Mouse (Mus musculus): Measurements from ENCODE around the gene Coa5.

The Coa5 gene

DNA sequence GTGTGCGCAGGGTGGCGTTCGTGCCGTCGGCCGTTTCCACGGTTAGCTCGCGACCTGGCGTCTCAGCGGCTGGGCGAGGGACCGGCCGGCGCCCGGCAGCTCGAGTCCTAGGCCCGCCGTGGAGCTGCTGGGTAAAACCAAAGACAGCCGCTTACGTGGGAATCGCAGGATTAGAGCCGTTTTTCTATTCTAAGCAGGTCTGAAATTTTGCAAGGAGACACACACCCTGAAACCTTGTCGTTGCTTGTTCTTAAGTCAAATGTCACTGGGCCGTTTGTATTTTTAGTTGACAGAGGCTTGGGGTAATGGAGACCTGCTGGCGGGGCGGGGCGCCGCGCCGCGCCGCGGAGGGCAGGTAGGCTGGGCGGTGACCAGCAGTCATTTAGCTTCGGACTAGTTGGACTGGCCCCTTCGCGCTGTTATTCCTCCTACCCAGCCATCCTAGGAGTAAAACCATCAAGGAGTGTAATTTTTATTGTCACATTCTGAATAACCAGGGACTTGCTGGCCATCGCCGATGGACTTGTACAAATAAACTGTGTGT is 466 bp upstream of the Coa5 start:
- DNase-seq (ENCODE audit: low read depth, low spot score), result no peak

DNA sequence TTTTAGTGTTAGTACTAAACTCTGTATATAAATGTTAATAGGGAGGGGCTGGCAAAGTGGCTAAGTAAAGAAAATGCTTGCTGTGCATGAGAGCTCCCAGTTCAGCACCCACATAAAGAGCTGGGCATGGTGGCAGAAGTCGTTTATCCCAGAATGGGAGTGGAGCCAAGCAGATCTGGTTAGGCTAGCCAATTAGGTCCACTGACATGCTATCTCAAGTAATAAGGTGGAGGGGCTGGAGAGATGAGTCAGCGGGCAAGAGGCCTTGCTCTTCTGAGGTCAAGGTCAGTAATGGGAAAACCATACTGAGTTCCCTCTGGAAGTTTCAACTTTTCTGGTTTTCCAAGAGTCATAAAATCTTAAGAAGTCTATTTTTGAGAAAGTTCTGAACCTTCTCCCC is 992 bp downstream of the Coa5 start:
- DNase-seq (ENCODE audit: low read depth, low spot score), result no peak

DNA sequence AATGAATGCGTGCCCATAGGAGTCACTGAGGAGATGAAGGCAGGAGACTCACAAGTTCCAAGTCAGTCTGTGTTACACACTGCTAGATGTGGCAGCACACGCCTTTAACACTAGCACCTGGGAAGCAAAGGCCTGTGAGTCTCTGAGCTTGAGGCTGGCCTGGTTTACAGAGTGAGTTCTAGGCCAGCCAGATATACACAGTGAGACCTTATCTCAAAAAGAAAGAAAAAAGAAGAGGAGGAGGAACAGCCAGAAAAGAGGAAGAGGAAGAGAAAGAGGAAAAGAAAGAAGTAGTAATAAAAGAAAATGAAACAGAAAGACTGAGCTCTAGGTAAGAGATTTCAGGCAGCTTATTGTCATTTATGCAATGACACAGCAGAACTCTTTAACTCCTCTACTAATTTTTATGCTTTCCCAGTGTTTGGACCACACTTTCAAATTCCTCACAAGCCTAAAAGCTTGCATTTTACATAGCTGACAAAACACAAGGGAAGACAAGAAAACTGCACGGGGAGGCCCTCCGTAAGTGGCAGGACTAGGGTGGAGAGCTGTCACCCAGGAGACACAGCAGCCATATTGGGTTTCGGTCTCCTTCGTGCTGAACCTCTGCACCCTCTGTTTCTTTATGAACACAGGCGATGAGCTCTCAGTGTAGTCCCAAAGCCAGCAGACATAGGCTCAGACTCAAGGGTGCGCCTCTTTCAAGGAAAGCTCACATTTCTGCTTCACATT is 2.6 kb downstream of the Coa5 start:
- DNase-seq (ENCODE audit: low read depth, low spot score), result no peak

DNA sequence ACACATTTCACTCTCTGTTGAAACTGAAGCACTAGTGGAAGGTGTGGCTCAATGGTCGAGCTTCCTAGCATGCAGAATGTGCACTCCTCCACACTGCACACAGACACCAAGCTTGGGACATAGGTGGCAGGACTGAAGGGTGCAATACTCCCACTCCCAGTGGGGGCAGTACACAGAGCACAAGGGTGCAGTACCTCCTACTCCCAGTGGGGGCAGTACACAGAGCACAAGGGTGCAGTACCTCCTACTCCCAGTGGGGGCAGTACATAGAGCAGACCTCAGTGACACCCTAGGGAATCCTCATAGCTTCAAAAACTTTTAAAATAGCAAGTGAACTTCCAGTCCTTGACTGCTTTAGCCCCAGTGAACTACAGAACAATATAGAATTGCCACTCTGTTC is 10.5 kb downstream of the Coa5 start:
- DNase-seq (ENCODE audit: low read depth, low spot score), result peak; percentile 30

DNA sequence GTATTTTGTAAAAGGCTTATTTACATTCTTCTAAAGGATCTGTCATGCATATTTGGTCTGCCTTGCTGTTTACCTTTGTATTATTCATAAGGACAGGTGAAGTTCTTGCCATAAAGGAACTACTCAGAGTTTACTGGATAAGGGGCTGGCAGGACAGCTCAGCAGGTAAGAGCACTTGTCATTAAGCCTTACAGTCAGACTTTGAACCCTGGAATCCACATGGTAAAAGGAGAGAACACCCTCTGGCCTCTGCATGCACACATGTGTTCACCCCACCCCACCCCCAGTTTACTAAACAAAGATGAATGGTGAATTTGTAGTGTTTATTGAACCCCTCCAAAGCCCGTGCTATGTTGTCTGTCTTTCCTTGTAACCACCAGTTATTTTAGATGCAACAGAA is 14.5 kb downstream of the Coa5 start:
- DNase-seq (ENCODE audit: low read depth, low spot score), result no peak

DNA sequence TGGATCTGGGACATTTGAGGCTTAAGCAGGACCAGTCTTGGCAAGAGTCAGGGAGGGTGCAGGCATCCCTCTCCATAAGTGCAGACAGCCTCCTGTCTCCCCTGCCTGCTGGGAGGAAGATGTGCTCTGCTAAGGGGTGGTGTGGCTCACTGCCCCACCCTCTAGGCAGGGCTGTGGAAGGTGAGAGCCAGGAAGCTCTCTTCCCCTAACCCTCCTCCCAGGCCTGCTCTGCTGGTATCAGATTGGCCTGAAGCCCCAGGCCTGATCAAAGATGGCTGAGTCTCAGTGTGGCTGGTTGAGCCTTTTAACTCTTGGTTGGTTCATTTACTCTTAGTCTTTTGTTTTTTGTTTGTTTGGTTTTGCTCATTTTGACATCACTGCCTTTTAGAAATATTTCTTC is 20.3 kb downstream of the Coa5 start:
- no peak for DNase-seq (ENCODE audit: low read depth, low spot score)

DNA sequence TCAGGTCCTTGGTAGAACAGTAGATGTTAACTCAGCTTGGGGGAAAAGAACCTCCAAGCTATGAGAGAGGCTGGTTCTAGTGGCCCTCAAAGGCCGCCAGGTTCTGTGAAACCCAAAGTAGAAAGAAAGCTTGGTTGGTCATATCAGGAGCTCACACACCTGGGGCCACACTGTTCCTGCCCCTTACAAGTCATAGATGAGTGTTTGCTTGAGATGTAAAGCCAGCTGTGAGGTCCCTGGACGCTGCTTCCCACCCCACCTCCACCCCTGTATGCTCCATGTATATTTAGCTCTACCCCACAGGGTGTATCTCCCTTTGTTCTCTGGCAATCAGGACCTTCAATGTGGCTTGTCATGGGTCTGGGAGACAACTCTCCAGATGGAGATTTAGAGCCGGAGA is 21.2 kb downstream of the Coa5 start:
- DNase-seq (ENCODE audit: low read depth, low spot score), result no peak

DNA sequence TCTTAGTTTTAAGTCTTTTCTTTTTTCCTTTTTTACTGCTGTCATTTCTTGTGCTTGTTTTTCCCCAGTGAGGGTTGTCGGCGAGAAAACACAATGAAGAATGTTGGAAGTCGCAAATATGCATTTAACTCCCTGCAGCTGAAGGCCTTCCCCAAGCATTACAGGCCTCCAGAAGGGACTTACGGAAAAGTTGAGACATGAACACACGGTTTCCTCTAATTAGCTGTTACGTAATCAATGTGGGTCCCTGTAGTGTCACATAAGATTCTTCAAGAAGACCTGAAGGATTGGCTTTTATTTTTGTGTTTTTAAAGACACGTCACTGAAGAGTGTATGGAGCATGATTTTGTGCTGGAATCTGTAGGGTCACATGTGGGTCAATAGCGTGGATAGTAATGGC is 21.8 kb downstream of the Coa5 start:
- no peak for DNase-seq (ENCODE audit: low read depth, low spot score)

DNA sequence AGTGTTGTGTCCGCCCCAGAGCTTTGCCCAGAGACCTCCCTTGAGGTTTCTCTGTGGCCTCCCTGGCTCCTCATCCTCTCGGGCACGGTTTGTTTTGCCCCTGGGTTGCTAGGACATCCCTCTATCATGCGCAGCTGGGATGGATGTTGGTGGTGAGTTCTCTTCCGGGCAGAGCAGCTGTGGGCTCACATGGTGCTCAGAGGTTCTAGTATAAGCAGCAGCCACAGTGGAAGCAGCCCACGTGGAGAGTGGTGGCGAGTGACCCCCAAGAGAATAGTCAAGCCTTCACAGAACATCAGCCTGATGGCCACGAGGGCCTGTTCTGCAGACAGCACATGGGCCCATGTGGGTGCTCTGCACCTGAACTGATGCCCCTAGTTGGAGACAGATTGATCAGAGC is 22.7 kb downstream of the Coa5 start:
- no peak for DNase-seq (ENCODE audit: low read depth, low spot score)

DNA sequence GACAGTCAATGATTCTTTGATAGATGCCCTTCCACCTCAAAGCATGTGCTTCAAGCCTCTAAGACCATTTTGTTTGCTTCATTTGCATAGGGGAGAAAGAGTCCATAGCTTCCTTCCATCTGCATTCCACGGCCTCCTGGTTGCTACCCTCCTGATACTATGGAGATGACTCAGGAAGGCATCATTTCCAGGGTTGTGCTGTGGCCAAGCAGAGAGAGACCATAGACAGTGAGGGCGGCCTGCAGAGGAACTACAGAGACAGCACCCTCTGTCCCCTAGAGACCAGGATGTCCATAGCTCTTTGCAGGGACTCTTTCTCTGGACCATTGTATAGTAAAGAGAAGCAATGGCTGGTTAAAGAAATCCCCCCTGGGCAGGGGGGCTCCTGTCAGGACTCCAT is 24.8 kb downstream of the Coa5 start:
- DNase-seq (ENCODE audit: low read depth, low spot score), result no peak

DNA sequence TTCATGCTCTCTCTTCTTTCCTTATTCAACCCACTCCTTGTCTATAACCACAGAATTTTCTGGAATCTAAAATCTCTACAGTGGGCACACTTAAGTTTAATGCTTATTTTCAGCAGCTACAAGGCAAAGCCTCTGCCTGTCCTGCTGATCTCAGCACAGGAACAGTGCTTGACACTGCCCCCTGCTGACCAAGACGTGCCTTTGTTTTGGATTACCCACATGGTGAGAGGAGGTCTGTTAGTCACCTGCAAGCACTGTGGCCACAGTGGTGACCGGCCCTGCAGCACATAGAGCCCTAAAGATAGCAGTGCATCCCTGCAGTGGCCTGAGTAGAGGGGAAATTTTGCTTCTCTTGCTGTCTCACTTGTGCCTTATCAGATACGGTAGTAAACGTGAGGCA is 28.2 kb downstream of the Coa5 start:
- peak; percentile 28 for DNase-seq (ENCODE audit: low read depth, low spot score)

DNA sequence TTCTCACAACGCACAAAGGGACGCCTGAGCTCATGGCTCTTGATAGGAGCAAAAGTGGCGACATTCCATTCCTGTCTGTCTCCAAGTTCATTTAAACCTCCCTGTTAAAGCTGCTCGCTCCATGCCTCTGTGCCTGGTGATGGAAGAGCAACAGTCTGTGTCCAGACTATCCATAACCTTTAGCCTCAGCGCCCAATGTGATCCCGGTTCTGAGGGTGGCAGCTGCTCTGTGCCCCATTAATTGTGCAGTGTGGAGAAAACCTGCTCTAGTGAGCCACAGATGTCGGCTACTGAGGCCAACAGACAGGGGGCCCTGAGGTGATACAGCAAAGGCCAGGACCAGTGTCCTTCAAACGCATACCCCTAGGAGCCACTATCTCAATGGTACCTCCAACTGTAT is 30.2 kb downstream of the Coa5 start:
- DNase-seq (ENCODE audit: low read depth, low spot score), result peak; percentile 4

DNA sequence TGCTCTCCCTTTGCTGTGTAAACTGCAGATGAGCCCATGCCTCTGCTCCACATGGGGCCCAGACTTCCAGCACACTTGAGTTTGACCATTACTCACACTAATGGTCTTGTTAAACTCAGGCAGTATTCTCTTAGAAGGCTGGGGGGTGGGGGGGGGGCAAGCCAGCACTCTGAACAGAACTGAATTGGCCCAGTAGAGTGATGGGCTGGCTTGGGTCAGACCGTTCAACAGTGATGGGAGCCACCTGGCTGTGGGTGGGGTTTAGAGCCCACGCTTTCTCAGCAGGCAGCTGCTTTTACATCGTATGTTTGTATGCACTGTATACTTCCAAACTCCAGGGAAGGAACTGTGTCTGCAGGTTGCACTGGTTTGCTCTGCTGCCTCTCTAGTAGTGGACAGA is 30.9 kb downstream of the Coa5 start:
- DNase-seq (ENCODE audit: low read depth, low spot score), result no peak

DNA sequence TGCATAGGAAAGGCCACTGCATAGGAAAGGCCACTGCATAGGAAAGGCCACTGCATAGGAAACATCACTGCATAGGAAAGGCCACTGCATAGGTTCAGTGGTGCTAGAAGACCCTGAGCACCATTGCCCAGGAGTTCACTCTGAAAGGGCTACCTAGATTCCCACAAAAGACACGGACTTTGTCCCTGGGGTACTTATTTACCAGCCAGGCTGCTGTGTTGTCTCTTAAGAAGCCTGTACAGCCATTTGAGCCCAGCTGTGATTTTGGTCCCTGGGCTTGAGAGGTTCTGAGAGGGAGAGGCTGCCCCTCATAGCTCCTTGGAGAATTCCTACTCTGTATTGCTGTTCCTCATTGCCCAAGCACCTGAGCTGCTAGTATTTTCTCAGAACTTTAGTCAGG is 33.4 kb downstream of the Coa5 start:
- no peak for DNase-seq (ENCODE audit: low read depth, low spot score)

DNA sequence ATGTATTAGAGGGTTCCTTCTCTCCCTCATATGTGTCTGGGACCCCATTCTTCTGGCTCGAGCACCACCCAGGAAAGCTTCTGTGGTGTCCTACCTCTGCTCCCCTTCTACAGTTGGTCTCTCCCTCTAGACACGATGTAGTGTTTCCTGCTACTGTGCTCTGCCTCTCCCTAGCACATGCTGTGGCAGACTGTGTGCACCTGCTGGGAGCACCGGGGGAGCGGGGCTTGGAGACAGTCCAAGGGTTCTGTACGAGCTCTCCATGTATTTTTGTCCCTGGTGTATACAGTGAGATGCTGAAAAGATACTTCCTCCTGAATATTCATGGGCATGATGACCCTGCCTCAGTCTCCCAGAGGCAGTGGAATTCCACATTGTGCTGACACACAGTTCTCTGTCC is 36.7 kb downstream of the Coa5 start:
- no peak for DNase-seq (ENCODE audit: low read depth, low spot score)

DNA sequence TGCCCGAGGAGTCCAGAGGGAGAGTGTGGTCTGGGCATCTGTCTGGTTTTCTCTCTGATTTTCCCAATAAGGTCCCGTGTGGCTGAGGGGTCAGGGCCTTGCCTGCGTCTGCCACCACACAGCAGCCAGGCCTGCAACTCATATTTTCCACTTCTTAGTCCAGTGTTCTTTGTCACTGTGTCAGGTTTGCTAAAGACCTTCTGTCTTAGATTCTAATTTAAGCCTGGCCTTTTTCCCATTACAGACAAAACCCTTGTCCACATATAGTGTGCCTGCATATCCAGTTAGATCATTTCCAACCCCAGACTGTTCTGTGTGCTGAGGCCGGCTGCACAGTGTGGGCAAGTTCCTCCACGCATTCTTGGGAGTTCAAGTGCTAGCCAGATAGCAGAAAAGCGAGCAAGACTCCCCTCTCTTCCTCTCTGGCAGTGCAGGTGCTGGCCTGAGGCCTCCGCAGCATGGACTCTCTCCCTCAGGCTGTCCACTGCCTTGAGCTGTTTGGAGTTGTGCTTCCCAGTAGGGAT is 43.4 kb downstream of the Coa5 start:
- DNase-seq (ENCODE audit: low read depth, low spot score), result no peak

DNA sequence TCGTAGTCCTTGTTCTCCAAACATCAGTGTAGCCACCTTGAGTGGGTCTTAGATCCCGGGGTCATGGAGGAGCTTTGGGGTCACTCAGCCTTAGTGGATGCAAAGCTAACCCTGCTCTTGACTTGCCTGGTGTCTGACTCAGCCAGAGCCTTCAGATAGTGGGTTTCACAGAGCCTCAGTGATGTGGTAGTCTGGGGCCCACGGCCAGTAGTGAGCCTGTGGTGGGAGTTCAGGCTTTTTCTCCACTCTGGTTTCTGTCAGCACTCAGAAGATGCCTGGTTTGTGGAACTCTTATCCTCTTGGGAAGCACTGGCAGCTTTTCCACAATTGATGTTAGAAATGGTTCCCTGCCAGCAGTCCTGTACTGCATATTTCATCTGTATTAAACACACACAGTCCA is 45.6 kb downstream of the Coa5 start:
- DNase-seq (ENCODE audit: low read depth, low spot score), result no peak

DNA sequence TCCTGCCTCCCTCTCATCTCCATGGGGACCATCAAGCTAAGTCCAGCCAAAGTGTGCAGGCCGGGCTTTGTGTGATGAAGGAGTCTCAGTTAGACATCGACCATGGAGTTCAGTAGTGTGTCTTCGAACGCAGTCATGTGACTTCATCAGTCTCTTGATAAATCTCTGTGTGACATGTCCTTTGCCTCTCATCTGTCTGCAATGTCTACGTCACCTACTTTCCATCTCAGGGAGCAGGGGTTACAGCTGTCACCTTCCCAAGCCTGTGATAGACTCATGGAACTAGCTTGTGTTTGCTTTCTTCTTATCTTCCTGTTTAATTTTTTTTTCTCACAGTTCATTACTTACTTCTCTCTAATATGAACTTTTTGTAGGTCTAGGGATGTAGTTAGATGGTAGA is 49.0 kb downstream of the Coa5 start:
- no peak for DNase-seq (ENCODE audit: low read depth, low spot score)

DNA sequence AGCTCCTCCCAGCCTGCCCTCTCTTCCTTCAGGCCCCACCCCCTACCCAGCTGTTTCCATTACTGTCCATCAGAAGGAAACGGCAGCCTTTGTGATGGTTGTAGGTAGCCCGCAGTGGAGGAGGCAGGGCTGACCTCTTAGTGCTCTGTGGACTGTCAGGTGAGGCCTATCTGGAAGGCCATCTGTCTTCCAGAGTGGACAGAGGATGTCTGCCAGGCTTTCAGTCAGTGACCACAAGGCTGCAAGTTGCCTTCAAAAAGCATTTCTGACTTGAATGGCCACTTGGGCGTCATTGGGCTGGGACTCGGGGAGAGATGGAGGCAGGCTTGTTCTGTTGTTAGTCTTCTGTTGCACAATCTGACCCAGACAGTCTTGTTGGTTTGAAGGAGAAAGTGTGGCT is 50.4 kb downstream of the Coa5 start:
- no peak for DNase-seq (ENCODE audit: low read depth, low spot score)

DNA sequence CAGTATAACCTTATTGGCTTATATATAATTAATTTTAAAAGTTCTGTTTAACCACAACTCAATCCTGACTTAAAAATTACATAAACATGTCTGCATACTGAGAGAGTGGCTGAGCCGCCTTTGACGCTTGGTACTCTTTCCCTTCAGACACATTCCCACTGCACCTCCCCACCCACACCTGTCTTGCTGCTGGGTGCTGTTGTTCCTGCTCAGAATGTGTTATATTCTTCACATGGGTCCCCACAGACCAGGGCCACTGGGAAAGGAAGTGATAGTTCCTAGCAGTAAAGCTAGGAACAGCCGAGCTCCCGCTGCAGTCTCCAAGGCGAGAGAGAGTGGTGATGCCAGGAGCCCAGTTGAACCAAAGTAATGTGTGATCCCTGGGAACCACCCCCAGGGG is 51.8 kb downstream of the Coa5 start:
- DNase-seq (ENCODE audit: low read depth, low spot score), result no peak

DNA sequence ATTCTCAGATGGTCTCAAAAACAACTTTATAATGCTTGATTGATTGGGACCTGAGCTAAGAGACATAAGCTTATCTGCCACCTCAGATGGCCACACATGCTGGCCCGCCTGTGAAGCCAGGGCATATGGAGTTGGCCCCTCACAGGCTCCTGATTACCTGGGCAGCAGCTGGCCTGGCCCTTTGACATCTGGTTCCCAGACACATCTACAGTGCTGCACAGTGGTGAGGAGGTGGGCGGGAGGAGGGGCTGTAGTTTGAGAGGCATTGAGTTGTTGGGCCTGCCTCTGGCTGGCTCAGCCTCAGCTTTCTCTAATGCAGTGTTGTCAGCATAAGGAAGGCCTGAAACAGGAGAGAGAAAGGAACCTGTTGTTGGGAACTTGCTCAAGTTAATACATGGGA is 53.2 kb downstream of the Coa5 start:
- DNase-seq (ENCODE audit: low read depth, low spot score), result no peak

DNA sequence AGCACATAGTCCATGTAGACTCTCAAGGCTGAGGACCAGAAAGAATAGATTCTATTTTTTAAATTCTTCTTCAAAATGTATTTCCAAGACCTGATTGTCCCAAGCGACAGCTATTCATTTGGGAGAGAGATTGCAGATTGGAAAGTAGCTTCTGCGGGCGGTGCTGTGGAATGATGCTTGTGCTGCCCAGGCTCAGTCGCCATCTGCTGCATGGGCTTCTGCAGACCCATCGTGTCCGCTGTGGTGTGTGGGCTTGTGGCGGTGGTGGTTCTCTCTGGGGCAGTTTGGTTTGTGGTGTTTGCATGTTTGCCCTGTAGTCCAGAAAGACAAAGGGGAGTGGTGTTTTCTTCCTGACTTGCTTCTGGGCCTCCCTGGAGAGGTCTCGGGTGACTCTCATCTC is 53.7 kb downstream of the Coa5 start:
- no peak for DNase-seq (ENCODE audit: low read depth, low spot score)

DNA sequence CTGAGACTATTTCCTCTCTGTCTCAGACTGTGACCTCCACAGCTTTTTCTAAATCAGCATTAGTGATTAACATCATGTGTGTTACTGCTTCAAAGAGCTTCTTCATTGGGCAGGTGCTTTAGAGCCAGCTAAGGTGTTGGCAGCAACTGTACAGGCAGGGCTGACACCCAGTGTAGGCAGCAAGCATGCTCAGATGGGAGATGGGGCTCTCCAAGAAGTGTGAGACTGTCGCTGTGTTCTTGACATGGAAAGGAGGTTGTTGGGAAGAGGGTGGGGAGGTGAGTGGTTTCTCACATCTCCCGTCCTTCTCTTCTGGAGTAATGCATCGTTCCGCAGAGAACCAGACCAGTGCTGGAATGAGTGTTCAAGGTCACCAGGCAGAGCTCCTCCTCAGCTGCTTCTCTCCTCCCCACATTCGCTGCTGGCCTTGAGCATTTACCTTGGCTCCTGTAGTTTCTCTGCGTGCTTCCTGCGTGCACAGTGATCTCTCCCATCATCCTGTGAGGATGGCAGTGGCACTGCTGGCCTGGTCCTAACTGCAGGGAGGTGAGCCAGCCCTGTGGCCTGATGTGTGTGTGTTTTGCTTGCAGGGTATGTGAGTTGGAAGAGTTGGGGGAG is 61.0 kb downstream of the Coa5 start:
- no peak for DNase-seq (ENCODE audit: low read depth, low spot score)

Measured in retina, adult 2 months (tissue).